Mouse (Mus musculus) neutrophil, adult 5-6 weeks (primary cell): ENCODE measurements around the gene Hpse2. TPM values are rescaled to one million over a fixed set of nuclear protein-coding genes. Genes with fewer than 3 reads are reported as not detected.
"Not testable (repeated sequence)": the region's sequence is repeated elsewhere in the genome, so short reads cannot be mapped to it uniquely, and the experiment has no call there.

Source experiments
- ATAC-seq: fragments of 151-379, 151-347 bp; 2 replicates; pipeline ENCODE4 v1.8.0; 2017; ENCODE audit warnings: mild to moderate bottlenecking, moderate TSS enrichment; ENCODE audit not compliant: insufficient number of reproducible peaks, poor library complexity, low FRiP score, severe bottlenecking; ENCODE audit errors: extremely low read depth
- total RNA-seq: library from RNA; stranded (forward); fragments of 200-1000 nt; gene quantifications from 2 replicates; pipeline ENCODE4 v1.2.3, GENCODE M21; 2017

The Hpse2 gene
- total RNA-seq, 1 experiment from 2014 or later: not detected

DNA sequence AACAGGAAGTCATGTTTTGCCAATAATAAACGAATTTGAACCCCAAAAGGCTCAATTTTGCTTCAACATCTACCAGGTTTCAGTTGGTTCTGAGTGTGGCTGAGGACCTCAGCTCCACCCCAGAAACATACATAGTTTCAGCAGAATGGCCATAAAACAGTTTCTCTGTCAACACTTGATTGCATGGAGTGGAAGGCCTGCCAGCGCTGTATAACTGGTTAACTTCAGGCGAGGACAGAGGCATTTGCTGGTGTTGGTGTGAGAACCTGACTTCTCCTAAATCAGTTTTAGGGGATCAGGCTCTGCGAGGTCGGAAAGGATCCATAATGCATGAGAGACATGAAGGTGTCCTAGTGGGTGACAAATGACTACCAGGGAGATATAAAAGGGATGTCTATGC is 578.0 kb downstream of the Hpse2 start:
- ATAC-seq: no peak

DNA sequence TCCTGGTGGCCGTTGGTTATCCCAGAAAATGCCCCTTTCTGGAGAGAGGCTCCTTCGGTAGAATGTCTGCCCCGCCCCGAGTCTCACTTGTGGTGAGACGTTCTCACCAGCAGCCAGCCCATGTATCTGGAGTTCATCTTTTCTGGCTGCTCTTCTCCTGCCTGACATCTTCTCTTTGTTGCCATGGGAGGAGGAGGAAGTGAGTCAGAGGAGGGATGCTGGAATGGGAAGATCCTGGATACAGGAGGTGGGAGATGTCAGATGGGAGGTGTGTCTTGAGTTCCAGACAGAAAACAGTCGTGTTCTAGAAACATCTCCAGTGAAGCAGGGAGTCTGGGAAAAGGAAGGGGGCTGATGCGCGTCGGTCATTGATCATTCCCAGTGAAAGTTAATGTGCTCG is 578.7 kb downstream of the Hpse2 start:
- ATAC-seq: no peak

DNA sequence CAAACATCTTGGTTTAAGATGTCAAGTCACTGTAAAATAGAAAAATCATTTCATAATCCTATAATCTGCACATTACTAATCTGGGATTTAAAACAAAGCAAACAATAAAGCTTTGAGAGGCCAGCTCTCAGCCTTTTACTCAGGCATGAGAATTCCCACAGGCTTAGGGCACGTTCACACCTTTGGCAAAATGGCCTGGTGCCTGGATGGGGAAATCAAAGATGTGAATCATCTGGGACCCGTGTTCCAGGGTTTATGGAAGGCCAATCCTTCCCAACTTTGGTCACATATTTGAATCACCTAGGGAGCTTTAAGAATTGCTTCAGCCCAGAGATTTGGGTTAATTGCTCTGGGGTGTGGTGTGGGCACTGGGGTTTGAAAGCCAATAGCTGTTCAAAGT is 590.3 kb downstream of the Hpse2 start:
- ATAC-seq: no peak

DNA sequence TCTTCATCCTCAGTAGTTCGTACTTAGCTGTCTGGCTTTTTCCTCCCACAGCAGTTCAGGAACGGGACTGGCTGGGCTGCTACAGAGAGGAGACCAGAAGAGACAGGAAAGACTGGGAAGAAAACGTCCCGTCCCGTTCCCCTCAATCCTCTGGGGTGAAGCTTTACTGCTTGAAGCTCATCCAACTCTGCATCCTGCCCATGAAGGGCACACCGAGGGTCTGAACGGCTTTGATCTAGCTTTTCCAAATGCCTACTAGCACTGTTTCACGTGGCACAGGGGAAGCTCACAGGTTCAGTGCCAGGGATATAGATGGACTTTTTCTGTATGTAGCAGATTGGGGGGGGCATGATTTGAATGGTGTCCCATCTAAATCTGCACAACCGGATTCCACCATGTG is 592.4 kb downstream of the Hpse2 start:
- ATAC-seq: no peak

DNA sequence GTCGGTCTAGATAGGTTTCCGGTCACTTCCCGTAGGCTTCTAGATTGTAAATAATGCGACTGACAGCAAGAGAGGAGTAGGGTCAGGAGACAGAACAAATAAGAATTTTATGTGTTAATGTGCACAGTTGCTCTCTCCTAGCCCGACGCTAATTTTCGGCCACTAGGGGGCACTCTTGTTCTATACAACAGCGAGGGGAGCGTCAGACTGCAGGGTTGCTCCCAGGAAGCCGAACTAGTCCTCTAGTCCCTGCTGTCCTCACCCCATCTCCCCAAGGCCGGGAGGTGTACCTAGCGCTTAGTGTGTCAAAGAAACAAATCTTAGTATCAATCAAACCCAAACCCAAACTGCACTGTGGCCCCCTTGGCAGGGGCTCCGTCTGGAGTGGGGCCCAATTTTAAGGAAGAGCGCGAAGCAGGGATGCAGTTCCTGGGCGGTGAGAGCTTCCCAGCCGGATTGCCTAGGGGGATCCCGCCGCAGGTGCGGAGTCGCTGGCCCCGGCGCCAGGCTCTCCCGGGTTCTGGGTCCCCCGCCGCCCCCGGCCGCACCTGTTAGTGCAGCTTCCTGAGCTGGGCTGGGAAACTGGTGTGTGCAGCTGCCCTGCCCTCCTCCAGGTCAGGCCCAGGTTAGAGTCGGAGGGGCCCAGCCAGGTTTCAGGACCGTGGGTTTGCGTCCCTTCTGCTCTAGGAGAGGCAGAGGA is 593.1 kb downstream of the Hpse2 start:
- ATAC-seq: peak; percentile 74

DNA sequence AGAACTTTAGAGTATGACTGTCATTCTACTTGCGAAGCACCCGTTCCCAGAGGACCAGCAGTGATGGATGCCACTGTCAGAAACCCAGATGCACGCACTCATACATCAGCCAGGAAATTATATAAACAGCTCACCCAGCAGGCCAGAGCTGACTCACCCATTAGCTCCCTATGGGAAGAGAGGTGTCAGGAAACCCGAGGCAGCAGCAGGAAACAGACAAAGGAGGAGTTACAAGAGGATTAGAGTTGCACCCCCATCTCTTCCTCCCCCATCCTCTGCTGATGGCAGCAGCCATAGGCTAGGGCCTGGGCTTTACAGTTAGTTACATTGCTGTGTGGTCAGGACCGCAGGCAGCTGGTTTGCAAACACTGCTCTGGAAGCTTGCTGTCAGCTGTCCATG is 599.8 kb downstream of the Hpse2 start:
- ATAC-seq: no peak

DNA sequence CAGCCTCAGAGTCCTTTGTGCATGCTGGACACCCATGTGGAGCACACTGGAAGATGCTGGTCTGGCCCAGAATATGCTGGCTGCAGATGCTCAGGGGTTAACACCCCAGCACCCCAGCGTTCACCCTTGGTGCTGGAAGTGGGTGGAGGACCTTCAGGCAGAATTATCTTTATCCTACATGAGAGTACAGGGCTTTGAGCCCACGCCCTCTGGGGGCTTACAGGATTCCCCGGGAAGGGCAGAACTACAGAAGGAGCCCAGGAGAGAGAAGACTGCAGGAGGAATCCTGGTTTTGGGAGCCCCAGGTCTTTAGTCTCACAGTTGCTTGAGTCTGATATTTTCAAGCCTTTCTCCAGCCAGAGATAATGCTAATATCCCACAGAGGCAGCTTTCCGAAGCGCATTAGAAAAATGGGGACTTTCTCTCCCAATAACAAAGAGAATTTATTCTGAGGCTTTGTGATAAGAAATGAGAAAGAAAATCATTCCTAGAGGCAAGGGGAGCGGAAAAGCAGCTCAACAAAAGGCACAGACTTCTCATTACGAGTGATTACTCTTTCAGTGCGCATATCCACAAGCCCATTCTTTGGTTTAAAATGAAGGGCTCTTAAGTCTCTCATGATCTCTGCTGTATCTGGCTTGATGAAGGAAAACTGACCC is 602.5 kb downstream of the Hpse2 start:
- no peak for ATAC-seq

DNA sequence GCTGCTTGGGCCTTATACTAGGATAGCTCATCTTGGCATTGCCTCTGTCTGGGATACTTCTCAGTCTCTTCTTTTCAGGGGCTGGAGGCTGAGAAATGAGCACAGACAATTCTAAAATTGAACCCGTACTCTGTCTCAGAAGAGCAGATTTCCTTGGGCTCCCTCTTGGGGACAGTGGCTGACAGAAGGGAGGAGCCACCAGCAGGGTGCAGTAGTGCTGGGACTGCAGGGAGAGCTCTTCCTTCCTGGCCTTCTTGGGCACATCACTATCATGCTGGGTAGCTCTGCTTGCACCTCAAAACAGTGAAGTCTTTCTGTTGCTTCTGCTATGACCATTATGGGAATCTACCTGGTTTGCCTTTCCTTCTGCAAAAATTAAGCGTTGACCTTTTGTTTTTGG is 603.0 kb downstream of the Hpse2 start:
- ATAC-seq: no peak

DNA sequence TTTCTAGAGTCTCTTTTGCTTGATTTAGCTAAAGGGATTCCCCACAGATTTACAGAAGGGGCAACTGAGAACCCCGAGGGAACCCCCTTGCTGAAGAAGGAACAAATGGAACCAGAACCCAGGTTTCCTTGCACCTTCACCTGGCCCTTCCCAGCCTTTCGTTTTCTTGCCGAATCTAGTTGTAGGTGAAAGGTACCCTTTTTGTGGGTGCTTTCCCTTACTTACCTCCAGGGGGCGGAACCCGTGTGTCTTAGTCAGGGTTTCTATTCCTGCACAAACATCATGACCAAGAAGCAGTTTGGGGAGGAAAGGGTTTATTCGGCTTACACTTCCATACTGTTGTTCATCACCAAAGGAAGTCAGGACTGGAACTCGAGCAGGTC is 608.0 kb downstream of the Hpse2 start:
- not testable (repeated sequence) for ATAC-seq

DNA sequence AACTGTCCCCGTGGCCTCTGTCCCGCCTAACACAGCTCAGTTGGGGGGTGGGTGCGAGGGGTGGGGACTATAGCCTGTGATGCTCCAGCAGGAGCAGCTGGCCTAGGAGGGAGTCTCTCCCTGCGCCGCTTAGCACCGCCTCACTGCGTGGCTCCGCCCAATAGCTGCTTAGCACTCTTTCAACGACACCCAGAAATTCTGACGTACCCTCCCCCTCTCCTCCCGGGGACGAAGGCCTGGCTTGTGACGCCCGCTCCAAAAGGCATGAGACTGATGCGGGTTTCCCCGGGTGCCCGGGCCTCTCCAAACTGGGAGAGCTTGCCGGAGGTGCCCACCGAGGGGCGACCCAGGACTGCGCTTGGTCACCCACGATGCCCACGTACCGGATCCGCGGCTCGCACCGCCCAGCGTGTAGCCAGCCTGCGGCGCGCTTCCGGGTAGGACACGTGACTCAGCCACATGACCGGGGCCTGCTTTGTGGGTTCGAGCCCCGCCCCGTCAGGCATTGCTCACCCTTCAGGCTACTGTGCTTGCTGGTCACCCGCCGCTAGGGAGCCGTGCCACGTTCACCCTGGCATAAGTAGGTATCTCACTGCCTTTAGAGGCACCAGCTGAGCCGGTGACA is 608.5 kb downstream of the Hpse2 start, which contains the start of gene Hps1:
Hps1 (minus strand) TSS at position 448 of the 625 bp plus-strand sequence.
- ATAC-seq: peak; percentile 83

DNA sequence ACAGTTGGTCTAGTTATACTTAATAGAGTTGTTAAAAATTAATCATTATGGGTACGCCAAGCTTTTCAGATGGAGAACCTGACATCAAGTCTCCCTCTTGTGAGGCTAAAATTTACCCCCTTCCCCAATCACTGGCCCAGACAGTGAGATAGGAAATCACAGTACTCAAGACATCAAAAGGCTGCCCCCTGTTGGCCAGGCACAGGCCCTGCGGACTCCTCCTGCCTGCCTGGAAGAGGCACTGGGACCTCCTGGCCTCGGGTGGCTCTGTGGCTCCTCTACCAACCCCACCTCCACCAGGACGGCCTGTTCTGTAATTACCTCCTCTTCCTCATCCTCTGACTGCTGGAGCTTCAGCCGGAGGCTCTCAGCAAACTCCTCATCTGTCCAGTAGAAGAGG is 610.4 kb downstream of the Hpse2 start:
- ATAC-seq: no peak

DNA sequence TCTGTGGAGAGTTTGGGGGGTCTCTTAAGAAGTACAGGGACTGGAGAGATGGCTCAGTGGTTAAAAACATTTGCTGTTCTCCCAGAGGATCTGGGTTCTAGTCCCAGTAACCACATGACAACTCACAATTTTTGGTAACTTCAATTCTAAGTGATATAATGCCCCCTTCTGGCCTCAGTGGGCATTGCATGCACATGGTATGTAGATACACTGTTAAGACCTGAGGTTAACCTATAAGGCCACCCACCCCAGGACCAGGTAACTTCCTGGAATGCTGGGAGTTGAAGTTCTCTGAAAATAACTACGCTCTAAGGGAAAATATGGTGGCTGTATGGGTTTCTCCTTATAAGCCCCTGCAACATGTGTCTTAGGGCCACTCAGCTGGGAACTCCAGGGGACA is 611.3 kb downstream of the Hpse2 start:
- no peak for ATAC-seq

DNA sequence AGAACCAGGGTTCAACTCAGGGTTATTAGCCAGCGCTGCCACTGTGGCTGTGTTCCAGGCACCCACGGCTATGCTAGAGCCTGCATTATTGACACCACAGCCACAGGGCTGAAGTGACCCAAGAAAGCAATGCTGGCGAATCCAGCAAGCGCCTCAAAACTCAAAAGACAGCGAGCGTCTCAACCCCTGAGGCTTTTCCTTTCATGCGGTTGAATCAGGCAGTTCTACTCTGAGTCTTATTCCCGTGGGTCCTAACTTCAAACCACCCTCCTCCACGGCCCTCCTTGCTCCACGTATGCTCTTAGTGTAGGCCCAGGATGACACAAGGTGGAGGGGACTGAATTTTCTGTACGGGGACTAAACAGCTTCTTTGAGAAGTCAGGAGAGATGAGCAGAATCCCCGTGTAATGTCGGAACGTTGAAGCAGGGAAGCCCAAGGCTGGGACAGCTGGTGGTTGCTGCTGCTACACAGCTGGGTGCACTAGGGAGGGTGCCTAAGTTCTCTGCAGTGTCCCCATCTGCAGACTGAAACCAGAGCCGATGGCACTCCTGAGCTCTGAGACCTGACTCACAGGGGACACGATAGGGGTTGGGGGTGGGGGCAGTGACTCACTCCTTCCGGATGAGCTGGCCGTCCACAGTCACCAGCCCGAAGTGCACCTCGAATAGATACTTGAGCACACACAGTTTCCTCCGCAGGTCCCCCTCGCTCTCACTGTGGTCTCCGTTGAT is 617.8 kb downstream of the Hpse2 start:
- ATAC-seq: no peak

DNA sequence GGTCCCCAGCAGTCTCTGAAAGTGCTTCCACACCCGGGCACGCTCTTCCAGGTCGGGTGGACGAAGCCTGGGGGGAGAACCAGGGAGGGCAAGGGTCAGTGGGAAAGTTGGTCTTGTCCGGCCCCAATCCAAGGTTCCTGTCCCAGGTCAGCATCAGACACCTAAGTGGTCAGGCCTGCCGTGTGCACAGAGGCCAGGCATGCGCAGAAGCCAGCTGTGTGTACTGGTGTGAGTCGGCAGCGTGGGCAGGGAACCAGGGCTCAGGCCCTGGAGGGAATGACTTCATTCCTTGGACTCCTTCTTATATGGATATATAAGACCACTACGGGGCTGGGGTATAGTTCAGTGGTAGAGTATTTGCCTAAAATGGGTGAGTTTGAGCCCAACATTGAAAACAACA is 618.5 kb downstream of the Hpse2 start:
- ATAC-seq: no peak

DNA sequence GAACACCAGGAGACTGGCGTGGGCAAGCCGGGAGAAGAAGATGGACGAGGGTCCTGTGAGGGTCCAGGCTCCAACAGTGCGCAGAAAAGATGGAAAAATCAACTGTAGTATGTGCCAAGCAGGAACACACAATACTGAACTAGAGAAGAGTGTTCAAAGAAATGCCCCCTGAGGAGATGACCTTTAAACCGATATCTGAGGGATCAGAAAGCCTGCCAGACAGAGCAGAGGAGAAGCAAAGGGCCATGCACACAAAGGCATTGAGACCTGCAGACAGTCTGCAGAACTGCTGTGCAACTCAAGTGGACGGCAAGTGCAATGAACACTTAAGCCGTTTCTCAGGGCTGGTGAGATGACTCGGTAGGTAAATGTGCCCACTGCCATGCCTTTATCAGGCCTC is 620.8 kb downstream of the Hpse2 start:
- ATAC-seq: no peak

DNA sequence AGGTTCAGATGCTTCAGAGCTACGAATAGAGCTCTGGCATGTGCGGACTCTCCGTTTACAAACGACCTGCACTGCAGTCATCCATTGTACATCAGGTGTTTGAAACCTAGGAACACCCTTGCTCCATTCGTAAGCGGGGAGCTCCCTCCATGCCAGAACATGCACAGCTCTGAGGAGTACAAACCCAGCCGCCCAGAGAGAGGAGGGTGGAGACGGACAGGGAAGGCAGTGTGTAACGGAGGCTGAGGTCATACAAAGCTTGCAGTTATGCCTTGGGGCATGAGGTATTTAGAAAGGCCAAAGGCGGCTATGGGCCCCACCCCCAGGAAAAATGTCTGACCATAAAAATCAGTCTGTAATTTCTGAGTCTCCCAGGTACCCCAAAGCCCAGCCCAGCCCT is 623.8 kb downstream of the Hpse2 start:
- ATAC-seq: no peak

DNA sequence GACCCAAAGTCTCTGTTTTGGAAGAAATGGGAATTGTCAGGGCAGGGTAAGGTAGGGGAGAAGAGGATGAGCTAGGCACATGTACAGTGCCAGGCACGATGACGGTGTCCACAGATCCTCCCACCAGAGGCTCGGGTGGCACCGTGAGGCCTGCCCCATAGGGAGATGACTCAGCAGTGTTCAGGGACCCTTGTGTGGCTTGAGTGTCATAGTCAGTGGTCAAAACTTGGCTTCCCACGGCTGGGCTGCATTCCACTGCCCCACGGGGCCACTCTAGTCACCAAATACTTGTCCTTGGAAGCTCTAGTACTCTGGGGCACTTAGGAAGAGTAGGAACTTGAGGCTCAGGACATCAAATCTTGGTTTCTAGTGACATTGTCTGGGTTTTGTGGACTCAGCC is 631.5 kb downstream of the Hpse2 start:
- ATAC-seq: no peak

DNA sequence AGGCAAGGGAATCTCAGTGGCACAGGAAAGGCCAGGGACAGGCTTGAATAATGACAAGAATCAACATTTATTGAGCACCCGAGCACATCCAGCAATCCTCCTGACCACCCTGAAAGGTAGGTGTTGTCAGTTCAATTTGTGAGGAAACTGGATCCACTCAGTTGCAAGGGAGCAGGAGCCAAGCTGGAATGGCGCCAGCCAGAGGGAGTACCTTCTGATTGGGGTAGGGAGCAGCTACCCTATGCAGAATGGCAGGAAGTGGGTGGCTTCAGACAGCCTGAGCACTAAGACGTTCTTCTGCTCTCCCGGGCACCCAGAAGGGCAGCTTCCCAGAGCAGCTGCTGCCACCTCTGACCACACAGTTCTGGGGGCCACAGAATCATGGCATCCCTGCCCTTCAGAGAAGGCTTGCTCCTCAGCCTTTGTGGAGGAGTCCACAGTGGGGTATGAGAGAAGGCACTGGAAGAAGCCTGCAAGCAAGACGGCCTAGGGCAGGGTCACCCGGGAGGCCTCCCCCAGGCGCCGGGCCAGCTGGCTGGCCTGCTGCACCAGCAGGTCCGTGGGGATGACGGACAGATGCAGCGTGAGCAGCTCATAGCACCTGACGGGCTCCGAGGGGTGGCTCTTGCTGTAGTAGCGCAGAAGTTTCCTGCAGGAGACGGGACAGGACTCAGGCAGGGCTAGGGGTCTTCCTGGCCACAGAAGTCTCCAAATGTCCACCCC is 632.8 kb downstream of the Hpse2 start:
- ATAC-seq: no peak
